Mouse (Mus musculus): ENCODE data around the gene Epb41.
A peak's percentile ranks its signal among the peaks of the same experiment; 100 is the strongest.

The Epb41 gene

GRCm38 (mm10) chr4:132072946-132073345, 2.2 kb downstream of the Epb41 start:
- no peak for DNase-seq

DNA sequence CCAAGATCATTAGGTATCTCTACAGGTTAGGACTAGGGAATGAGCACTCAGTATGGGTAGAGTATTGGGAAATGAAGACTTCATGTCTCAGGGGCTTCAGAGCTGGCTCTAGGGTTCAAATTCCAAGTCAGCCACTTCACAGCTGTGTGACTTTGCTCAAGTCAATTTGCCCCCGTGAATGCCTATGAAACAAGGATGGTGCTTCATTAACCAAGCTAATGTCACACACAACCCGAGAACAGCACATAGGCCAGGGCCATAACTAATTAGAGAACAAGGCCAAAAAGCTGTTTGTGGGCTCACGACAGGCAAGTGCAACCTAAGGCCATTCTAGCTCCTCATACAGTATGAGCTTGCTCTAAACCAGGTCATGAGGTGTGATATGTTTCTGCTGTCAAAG, 3.0 kb downstream of the Epb41 start:
- no peak for DNase-seq

DNA sequence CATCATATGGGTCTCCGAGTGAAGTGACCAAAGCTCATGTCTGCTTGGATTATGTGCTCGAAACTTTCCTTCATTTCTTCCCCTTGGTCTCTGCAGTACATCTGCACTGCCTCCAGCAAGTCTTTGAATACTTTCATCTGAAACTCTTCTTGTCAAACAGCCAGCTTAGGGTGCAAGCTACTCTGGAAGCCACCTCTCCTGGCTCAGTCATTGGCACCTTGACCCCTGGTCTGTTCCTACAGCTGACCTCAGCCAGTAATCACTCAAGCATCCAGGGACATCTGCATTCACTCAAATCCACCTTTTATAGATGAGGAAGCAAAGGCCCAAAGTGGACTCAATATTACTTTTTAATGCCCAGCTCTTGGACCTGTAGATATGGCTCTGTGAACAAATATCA, 3.4 kb downstream of the Epb41 start:
- no peak for DNase-seq

DNA sequence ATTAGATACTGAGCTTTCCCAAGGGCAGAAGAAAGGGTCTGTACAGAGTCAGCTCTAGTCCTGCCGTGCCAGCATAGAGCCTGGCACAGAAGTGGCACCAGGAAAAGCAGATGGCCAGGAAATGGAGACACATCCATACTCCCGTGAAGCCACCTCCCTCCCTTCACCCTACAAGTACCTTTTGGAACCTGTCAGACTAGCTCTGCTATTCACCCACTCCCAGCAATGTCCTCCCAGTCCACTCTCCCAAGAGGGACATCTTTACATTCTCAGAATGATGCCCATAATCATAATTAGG, 7.2 kb downstream of the Epb41 start:
- peak; percentile 61 for DNase-seq

DNA sequence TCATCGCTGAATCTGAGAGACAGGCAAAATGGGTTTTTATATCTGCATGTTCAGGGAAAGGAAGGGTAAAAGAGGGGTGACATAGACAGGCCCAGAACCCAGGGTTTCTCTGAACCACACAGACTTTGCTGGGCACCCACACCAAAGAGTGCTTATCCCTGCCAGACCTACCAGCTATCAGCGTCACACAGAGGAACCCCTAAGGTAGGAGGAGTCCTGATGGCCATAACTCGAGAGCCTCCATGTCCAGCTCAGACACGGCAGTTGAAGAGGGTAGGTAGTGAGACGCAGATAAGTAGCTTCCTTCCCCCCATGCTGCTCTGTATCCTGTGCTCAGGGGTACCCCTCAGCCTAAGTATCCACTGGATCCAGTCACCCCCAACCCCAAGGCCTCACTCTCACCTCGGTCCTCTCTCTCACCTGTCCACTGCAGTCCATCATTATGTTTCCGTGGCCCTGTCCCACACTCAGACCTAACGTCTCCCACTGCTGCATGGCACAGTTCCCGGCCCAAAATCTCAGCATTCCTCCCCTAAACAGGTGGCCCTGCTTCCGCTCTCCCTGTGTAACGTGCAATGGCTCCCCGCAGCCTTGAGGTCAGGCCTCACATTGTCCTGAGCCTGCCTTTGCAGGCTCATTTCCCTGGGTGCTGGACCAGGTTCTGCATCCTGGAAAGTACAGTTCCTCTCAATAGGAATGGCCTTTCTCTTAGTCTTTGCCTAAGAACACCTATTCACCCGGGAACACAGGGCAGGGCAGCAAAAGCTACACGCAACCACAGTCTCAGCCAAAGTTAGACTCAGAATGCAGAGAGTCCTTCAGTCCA, 7.8 kb downstream of the Epb41 start:
- DNase-seq, result peak; percentile 50

- peak; percentile 64 for DNase-seq
Measured at GRCm38 (mm10) chr4:132066101-132066773, 8.9 kb downstream of the Epb41 start.

- no peak for DNase-seq
Measured at GRCm38 (mm10) chr4:132065578-132065977, 9.5 kb downstream of the Epb41 start.

- no peak for DNase-seq
Measured at GRCm38 (mm10) chr4:132064550-132064949, 10.6 kb downstream of the Epb41 start.

- DNase-seq, result no peak
Measured at GRCm38 (mm10) chr4:132062934-132063884, 11.9 kb downstream of the Epb41 start.

DNA sequence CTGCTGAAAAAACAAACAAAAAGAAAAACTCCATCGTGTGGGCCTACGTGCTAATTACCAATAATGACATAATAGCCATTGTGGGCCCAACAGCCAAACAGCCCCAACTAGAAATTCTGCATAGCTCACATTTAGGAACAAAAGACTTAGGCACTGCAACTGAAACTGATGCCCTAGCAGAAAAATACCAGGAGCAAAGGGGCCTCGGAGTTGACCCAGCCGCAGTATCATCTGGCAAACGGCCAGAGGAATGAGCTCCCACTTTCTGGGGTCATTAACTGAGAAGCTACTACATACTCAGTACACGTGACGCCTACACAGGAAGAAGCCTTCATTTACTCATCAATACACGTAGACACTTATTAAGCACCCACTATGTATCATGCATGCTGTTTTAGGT, 12.8 kb downstream of the Epb41 start:
- DNase-seq, result no peak

GRCm38 (mm10) chr4:132060040-132060832, 14.9 kb downstream of the Epb41 start:
- DNase-seq, result no peak

- DNase-seq, result no peak
Measured at GRCm38 (mm10) chr4:132059541-132059940, 15.6 kb downstream of the Epb41 start.

- no peak for DNase-seq
Measured at GRCm38 (mm10) chr4:132057311-132057710, 17.8 kb downstream of the Epb41 start.

DNA sequence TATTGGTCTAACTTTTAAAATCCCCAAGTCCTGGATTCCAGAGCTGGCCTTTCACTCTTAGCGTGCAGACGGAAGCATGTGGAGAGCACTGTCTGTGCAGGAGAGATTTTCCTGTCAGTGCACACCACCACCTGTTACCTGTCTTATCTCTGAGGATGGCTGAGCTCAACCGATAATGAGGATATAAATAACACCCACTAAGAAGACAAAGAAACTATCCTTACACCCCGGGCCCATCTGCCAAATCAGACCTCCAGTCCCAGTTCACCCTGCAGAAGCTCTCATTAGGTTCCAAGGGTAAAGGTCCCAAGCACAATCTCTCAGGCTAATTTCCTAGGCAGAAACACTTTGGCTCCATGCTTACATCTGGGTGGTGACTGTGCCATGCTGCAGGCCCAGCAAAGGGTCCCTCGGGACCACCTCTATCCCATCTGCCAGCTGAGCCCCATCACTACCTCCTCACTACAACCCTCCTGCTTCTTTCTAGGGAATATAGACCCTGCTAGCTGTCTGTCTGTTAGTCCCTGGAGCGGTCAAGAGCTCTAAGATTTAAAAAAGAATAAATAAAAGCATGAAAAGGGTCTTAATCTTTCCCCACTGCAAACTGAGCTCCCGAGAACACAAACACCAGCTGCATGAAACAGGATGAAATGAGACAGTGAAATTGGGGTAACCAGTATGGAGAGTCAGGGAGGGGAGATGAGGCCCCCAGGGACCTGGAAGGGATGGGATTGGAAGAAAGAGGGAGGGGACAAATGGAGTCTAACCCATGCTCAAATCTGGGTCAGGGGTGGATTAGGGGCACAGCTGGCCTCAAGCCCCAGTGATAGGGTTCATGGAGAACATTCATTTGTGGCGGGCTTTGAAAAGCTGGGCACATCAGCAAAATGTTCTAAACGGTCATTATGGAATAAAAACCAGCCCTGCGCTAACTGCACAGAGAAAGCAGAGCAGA, 23.5 kb downstream of the Epb41 start:
- no peak for DNase-seq

DNA sequence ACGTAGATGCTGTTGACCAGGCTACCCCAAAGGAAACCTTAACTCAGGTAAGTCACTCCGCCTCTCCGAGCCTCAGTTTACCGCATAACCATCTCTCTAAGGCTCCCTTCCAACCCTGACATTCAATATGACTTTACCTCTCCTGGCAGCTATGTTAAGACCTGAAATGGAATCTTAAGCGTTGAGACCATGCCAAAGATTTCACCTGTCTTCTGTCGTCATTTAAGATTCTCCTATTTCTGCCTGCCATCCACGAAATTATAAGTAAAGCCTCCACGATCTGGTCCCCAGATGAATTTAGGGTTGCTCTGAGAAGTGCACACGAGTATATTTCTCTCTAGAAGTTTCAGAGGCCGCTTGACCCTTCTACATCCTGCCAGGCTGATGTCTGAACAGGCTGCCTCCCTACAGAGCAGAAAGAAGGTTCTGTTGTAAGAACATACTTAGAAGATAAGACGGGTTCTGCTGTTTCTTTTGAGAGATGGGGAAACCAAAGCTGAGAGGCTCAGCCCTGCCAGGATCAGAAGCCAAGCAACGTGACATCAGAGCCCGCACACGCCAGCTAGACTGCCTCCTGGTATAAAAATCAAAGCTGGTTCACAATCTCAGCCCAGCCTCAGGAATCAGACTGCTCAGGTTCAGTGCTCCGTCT, 25.4 kb downstream of the Epb41 start:
- peak; percentile 48 for DNase-seq

DNA sequence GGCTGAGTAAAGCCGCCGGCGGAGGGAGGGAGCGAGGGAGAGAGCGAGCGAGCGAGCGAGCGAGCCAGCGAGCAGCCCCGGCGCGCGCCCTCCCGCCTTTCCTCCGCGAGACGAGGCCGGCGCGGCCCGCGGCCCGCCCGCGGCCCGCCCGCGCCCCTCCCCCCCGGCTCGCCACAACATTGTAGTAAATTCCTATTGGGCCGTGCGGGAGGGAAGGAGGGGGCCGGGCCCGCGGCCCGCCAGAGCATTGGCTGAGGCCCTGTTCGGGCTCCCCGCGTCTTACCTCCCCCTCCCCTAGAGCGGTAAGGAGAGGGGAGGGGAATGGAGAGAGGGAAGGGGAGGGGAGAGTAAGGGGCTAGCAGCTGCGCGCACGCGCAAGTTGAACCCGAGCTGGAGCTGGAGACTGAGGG, 26.1 kb downstream of the Epb41 start:
- DNase-seq, result peak; percentile 88

- DNase-seq, result peak; percentile 78
Measured at GRCm38 (mm10) chr4:132048011-132048991, 26.8 kb downstream of the Epb41 start.

DNA sequence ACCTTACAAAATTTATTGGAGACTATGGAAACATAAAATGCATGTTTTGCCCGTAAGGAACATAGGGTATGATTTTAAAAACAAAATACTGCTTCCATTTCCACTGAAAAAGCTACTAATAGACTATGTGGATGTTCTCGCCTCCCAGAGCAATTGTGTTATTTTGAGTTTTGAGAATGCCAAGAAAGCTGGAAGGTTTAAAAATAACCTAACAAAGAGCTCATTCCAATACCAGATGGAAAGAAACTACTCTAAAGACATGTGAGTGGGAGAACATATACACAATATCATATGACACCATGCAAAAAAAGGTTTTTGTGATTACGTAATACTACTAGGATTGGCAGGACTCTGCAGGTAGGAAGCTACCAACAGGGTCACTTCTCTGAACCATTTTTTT, 31.4 kb downstream of the Epb41 start:
- DNase-seq, result no peak
